Mouse (Mus musculus) intestine, embryonic 15.5 days (tissue): ENCODE data around the gene Dhx15. TPM values are rescaled to one million over a fixed set of nuclear protein-coding genes. Genes with fewer than 3 reads are reported as not detected.

Experiments
- ATAC-seq: fragments of 200-750 bp; cut with Nextera tagmentation; 2 replicates; pipeline ENCODE4 v1.8.0; 2017; ENCODE audit warnings: moderate TSS enrichment, moderate library complexity
- H3K27ac ChIP-seq: fragments of 300-500 bp; sonication (generic); 2 replicates; pipeline ENCODE4 v1.5.1; 2015; ENCODE audit warnings: mild to moderate bottlenecking, inconsistent platforms
- H3K27me3 ChIP-seq: fragments of 300-500 bp; sonication (generic); replicated peaks from 2 replicates; pipeline ENCODE4 v1.6.1; 2015; ENCODE audit warnings: inconsistent platforms
- H3K36me3 ChIP-seq: fragments of 300-500 bp; sonication (generic); 2 replicates; pipeline ENCODE4 v1.6.1; 2015; ENCODE audit warnings: inconsistent platforms
- H3K4me1 ChIP-seq: fragments of 300-500 bp; sonication (generic); replicated peaks from 2 replicates; pipeline ENCODE4 v1.6.1; 2015; ENCODE audit warnings: inconsistent platforms
- H3K4me2 ChIP-seq: fragments of 300-500 bp; sonication (generic); replicated peaks from 2 replicates; pipeline ENCODE4 v1.6.1; 2015; ENCODE audit warnings: mild to moderate bottlenecking, inconsistent platforms
- H3K4me3 ChIP-seq: fragments of 300-500 bp; sonication (generic); replicated peaks from 2 replicates; pipeline ENCODE4 v1.5.1; 2015; ENCODE audit warnings: inconsistent platforms
- H3K9ac ChIP-seq: fragments of 300-500 bp; sonication (generic); 2 replicates; pipeline ENCODE4 v1.6.1; 2015; ENCODE audit warnings: inconsistent platforms
- H3K9me3 ChIP-seq: fragments of 300-500 bp; sonication (generic); 2 replicates; pipeline ENCODE4 v1.6.1; 2016; ENCODE audit warnings: inconsistent platforms
- WGBS: fragments of 180-500 bp; shearing (Covaris S2); methylation state at CpG from one replicate; pipeline ENCODE4 v1.1.7; 2015; 5-methylcytosine and 5-hydroxymethylcytosine counted together
- polyA plus RNA-seq: library from polyadenylated mRNA; unstranded; fragments of >200 nt; fragmentation: Nextera tagmentation; extraction: Ambion mirVana; gene quantifications from 2 replicates; pipeline ENCODE4 v1.2.1, GENCODE M21; 2015

Dhx15 gene
- polyA plus RNA-seq, 1 experiment from 2014 or later, result 146 TPM

DNA sequence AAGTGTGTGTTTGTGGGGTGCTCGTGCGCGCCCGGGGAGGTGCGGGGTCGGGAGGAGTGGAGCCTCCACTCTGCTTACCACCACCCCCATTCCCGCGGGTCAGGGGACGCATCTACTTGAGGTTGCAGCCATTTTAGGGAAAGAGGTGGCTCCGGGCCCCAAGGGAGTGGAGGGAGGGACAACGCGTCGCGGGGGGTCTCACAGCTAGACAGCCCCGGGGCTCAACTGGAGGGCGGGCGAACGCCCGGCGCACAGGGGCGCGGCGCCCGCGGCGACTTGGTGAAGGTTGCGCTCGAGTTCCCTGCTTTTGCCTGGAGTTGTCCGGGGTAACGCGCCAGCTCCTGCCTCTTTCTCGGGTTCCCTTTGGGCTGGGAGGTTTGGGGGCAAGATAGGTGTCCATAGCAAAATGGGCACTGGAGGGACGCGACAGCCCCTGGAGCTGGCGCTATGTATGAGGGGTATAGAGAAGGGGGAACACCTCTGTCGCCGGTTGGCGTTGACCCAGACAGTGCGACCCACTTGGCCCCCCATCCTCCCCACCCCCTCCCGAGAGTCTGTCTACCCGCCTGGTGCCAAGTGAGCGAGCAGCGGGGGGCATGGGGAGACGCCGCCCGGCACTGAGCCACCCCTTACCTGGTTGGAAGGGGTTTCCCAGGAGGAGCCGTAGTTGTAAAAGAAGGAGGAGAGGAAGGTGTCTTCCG is 75.4 kb downstream of the Dhx15 start:
- peak; percentile 5; the same call in 1 of the 2 replicates for ATAC-seq
- H3K36me3 ChIP-seq, result no peaks in the 10 kb centered on the region
- H3K9ac ChIP-seq, result peak overlapping the region; percentile 48
- H3K9me3 ChIP-seq, result no peaks in the 10 kb centered on the region
- peaks cover 30% of the 10 kb centered on the region for H3K27me3 ChIP-seq
- WGBS, result under 1% methylated on average over 48 of the region's 48 CpGs
- peaks cover 25% of the 10 kb centered on the region for H3K4me1 ChIP-seq
- H3K4me3 ChIP-seq, result peak overlapping the region; percentile 72
- peak overlapping the region; percentile 99 for H3K4me2 ChIP-seq
- H3K27ac ChIP-seq, result no peak overlapping the region

DNA sequence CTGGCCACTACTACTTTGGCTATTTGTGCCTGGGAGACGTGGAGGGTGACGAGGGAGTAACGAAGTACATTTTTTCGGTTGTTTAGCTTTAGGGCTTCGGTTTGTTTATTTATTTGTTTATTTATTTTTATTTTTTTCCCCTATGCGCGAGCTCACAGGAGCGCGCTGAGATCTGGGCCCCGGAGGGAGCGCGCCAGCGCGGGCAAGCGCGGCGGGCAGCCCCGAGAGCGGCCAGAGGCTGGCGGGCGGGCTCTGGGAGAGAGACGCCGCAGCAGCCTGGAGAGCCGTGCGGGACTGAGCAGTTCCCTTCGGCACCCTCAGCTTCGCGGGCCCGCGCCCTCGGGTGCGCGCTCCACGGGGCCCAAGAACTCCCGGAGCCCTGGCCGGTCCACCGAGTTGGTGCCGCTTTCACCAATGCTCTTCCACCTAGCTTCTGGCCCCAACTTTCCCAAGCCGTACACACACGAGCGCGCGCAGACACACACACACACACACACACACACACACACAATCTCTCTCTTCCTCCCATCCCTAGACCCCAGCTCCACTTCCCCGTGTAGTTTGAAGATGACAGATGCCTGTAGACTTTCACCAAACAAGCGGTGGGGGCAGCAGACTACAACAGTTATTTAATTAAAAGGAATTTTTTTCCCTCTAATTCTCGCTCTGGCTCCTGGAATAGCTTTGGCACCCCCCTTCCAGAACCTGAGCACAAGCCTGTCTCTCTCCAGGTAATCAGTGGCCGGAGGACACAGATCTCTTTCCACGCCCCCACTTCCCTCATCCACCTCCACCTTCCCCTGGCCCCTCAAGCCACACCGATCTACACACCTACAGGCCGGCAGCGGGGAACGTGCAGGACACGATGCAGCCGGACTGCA is 76.2 kb downstream of the Dhx15 start:
- H3K9ac ChIP-seq, result peak overlapping the region; percentile 48
- H3K27ac ChIP-seq, result no peak overlapping the region
- H3K9me3 ChIP-seq, result no peaks in the 10 kb centered on the region
- H3K36me3 ChIP-seq, result no peaks in the 10 kb centered on the region
- ATAC-seq, result peak; percentile 39
- peaks cover 25% of the 10 kb centered on the region for H3K4me1 ChIP-seq
- 0% methylated on average over 53 of the region's 54 CpGs for WGBS
- H3K4me3 ChIP-seq, result peak overlapping the region; percentile 72
- H3K4me2 ChIP-seq, result peak overlapping the region; percentile 99
- peaks cover 34% of the 10 kb centered on the region for H3K27me3 ChIP-seq

DNA sequence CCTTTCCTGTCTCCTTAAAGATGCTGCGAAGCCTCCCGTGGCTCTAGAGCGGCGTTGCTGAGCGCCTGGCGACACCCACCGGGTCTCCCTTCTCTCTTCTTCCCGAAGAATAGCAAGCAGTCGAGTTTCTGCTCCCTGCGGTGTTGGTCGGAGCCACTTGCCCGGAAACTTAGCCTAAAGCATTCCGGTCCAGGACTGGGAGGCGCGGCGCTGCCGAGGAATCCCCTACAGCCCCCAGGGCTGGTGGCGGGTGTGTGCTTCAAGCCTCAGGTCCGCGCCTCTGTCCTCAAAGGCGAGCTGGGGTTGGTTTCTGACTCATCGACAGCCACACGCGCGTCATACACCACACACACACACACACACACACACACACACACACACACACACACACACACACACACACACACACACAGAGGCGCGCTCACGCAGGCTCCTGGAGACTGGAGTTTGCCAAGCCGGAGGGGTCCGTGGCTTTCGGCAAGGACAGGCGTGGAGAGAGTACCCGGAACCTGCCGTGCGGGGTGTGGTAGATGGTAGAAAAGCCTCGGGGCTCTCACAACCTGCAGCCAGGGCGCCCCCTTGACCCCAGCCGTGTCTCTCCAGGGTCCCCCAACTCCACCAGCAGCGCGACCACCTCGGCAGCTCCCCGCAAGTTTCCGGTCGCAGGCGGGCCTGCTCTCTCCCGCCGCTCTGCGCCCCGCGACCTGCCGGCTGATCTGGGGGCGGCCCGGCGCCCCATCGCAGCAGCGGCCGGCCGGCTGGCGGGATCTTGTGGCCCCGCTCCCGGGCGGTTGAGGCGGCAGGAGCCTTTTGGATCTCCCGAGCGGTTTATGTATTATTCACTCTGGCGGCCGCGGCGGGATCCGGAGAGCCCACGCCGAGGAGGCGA is 77.1 kb downstream of the Dhx15 start:
- ATAC-seq, result peak; percentile 37
- Histone ChIP-seq H3K9ac (peak overlapping the region; percentile 48), H3K27ac (no peak overlapping the region), H3K4me2 (peak overlapping the region; percentile 99), H3K9me3 (no peaks in the 10 kb centered on the region), H3K4me1 (peaks cover 25% of the 10 kb centered on the region), H3K36me3 (no peaks in the 10 kb centered on the region), H3K4me3 (peak overlapping the region; percentile 72), H3K27me3 (peaks cover 34% of the 10 kb centered on the region)
- WGBS, result under 1% methylated on average over 73 of the region's 73 CpGs

- Histone ChIP-seq H3K9me3 (no peaks in the 10 kb centered on the region), H3K27ac (no peak overlapping the region), H3K9ac (no peak overlapping the region), H3K4me1 (peaks cover 25% of the 10 kb centered on the region), H3K27me3 (peaks cover 34% of the 10 kb centered on the region), H3K36me3 (no peaks in the 10 kb centered on the region), H3K4me2 (peak overlapping the region; percentile 99), H3K4me3 (peak overlapping the region; percentile 72; the same call in 1 of the 2 replicates)
- WGBS, result 24% methylated on average over 16 of the region's 16 CpGs
- ATAC-seq, result no peak
These were observed 78.0 kb downstream of the Dhx15 start for GRCm38 (mm10) chr5:52112191-52112760.

DNA sequence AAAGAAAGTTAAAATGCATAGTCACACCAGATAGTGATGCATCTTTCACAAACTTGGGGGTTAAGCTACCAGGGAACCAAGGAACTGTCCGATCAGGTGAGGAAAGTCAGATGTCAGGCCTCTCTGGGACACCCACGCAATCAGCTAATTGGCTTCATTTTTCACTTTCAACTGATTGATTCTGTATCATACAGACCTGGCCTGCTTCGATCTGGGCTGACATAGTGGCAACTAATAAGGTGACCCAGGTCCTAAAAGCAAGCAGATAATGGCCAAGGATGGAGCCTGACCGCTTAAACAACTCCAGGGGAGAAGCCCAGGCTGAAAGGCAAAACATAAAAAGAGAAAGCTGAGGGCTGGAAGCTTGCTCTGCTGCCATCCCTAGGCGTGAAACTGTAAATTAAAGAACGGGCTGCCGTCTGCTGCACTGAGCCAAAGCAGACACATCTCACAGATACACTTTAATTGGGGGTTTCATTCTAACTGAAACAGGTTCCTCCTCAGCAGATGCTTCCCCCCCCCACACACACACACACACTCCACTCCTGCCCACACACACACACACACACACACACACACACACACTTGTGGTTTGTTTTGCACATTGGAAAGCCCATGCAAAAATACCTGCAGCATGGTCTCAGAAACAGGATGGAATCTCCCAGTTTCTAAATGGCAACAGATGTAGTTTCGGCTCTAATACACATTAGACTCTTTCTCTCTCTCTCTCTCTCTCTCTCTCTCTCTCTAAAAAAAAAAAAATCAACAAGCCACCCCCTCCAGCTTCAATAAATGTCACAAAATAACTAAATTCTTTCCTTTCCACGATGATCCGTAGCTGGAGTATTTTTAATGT is 79.3 kb downstream of the Dhx15 start:
- Histone ChIP-seq H3K4me1 (peaks cover 20% of the 10 kb centered on the region), H3K9ac (no peak overlapping the region), H3K27me3 (peaks cover 34% of the 10 kb centered on the region), H3K36me3 (no peaks in the 10 kb centered on the region), H3K9me3 (no peaks in the 10 kb centered on the region), H3K4me3 (no peak overlapping the region), H3K27ac (no peak overlapping the region), H3K4me2 (no peak overlapping the region)
- 66% methylated on average over 10 of the region's 10 CpGs for WGBS
- no peak for ATAC-seq

Other genes starting within 250 kb of the Dhx15 start
- 1.1 and 1.4 TPM in 2 replicates for gene Sod3, start 173.3 kb upstream of the Dhx15 start, polyA plus RNA-seq